Mouse (Mus musculus) liver, embryonic 14.5 days (tissue): Measurements from ENCODE around the gene Tal1. TPM values are rescaled to one million over a fixed set of nuclear protein-coding genes. Genes with fewer than 3 reads are reported as not detected.

Experiments
- ATAC-seq: fragments of 200-750 bp; cut with Nextera tagmentation; 2 replicates; pipeline ENCODE4 v1.8.0; 2017; ENCODE audit warnings: moderate number of reproducible peaks, mild to moderate bottlenecking, moderate library complexity; ENCODE audit not compliant: insufficient read depth
- DNase-seq, 3 experiments: peaks; one replicate each; pipeline ENCODE4 v3.0.0-alpha.2; 2012 to 2013; ENCODE audit warnings: low read depth in 3 of 3, low spot score in 3 of 3
- H3K27ac ChIP-seq: fragments of 300-500 bp; sonication (generic); 2 replicates; pipeline ENCODE4 v1.5.1; 2014; ENCODE audit warnings: moderate library complexity, mild to moderate bottlenecking, control low read depth, inconsistent platforms
- H3K27me3 ChIP-seq: fragments of 300-500 bp; sonication (generic); 2 replicates; pipeline ENCODE4 v1.6.1; 2014; ENCODE audit warnings: mild to moderate bottlenecking, low read length, moderate library complexity; ENCODE audit not compliant: control insufficient read depth, insufficient read depth
- H3K36me3 ChIP-seq: fragments of 300-500 bp; sonication (generic); replicated peaks from 2 replicates; pipeline ENCODE4 v1.6.1; 2014; ENCODE audit warnings: low read depth; ENCODE audit not compliant: control insufficient read depth, insufficient read depth
- H3K4me1 ChIP-seq, 2 experiments: fragments of 200-500 bp in 1 of 2; fragments of 300-500 bp in 1 of 2; sonication (generic) in 1 of 2; replicated peaks; 2 replicates each; pipeline ENCODE4 v1.6.1; 2012 to 2014; ENCODE audit warnings: antibody characterized with exemption in 1 of 2, inconsistent platforms in 1 of 2, low read length in 1 of 2; ENCODE audit not compliant: control insufficient read depth in 2 of 2, insufficient read depth in 2 of 2
- H3K4me2 ChIP-seq: fragments of 300-500 bp; sonication (generic); 2 replicates; pipeline ENCODE4 v1.6.1; 2014; ENCODE audit warnings: low read depth, mild to moderate bottlenecking, control low read depth, moderate library complexity
- H3K4me3 ChIP-seq, 2 experiments: fragments of 200-500 bp in 1 of 2; fragments of 300-500 bp in 1 of 2; sonication (generic) in 1 of 2; 2 replicates each; pipeline ENCODE4 v1.5.1; 2012 to 2014; ENCODE audit warnings: low read depth in 2 of 2, low read length in 2 of 2, mild to moderate bottlenecking in 2 of 2, control low read depth in 1 of 2, inconsistent platforms in 1 of 2, moderate library complexity in 1 of 2; ENCODE audit not compliant: insufficient read depth in 1 of 2
- H3K9ac ChIP-seq: fragments of 300-500 bp; sonication (generic); replicated peaks from 2 replicates; pipeline ENCODE4 v1.6.1; 2014; ENCODE audit warnings: mild to moderate bottlenecking, control low read depth, moderate library complexity
- H3K9me3 ChIP-seq: fragments of 300-500 bp; sonication (generic); 2 replicates; pipeline ENCODE4 v1.6.1; 2016; ENCODE audit warnings: low read length, mixed read lengths; ENCODE audit not compliant: control insufficient read depth
- CTCF ChIP-seq: IDR thresholded peaks from 2 replicates; pipeline ENCODE4 v1.5.1; 2016; ENCODE audit warnings: antibody characterized with exemption, low read depth, control low read depth
- EP300 ChIP-seq: IDR thresholded peaks from 2 replicates; pipeline ENCODE4 v1.6.1; 2016; ENCODE audit warnings: antibody characterized with exemption, low read depth
- WGBS: fragments of 180-500 bp; shearing (Covaris S2); extraction: QIAGEN DNeasy Blood & Tissue Kit; methylation state at CpG from one replicate; pipeline ENCODE4 v1.1.7; 2014; ENCODE audit not compliant: insufficient replicate concordance; 5-methylcytosine and 5-hydroxymethylcytosine counted together
- polyA plus RNA-seq, 2 experiments: library from polyadenylated mRNA; depleted of rRNA in 1 of 2; stranded (reverse) in 1 of 2; unstranded in 1 of 2; fragments of >200 nt; fragmentation: Nextera tagmentation in 1 of 2; extraction: Ambion mirVana in 1 of 2; gene quantifications; 2 replicates each; pipeline versions ENCODE4 v1.2.1 to v1.2.3; 2012 to 2014

Gene Tal1
- polyA plus RNA-seq, 2 experiments, result 55.6 to 74.7 TPM

GRCm38 (mm10) chr4:115094056-115094455 lies 37.8 kb downstream of the Tal1 start:
- Histone ChIP-seq H3K4me2 (peak overlapping the region; percentile 84), H3K4me3 (peak overlapping the region; percentile 10 to 16; a peak in 3 of 4 replicates), H3K27ac (peak overlapping the region; percentile 95), H3K9ac (peak overlapping the region; percentile 68), H3K9me3 (no peaks in the 10 kb centered on the region), H3K4me1 (peaks cover 54 to 85% of the 10 kb centered on the region in 2 experiments), H3K27me3 (no peaks in the 10 kb centered on the region), H3K36me3 (no peaks in the 10 kb centered on the region)
- TF ChIP-seq CTCF, result no peak
- TF ChIP-seq EP300, result peak; percentile 28; the same call in 1 of the 2 replicates
- ATAC-seq, result no peak
- no peak for DNase-seq
- WGBS, result 60% methylated on average over 2 of the region's 2 CpGs

GRCm38 (mm10) chr4:115095671-115096434 lies 39.6 kb downstream of the Tal1 start:
- H3K27me3 ChIP-seq, result no peaks in the 10 kb centered on the region
- ATAC-seq (peak; percentile 92), DNase-seq (peak; percentile 90 to 96 (median 95))
- TF ChIP-seq EP300 (peak; percentile 99), CTCF (no peak)
- peak overlapping the region; percentile 48 to 53 for H3K4me3 ChIP-seq
- H3K9me3 ChIP-seq, result no peaks in the 10 kb centered on the region
- peak overlapping the region; percentile 68 for H3K9ac ChIP-seq
- peaks cover 45 to 71% of the 10 kb centered on the region in 2 experiments for H3K4me1 ChIP-seq
- peak overlapping the region; percentile 95 for H3K27ac ChIP-seq
- H3K36me3 ChIP-seq, result no peaks in the 10 kb centered on the region
- peak overlapping the region; percentile 84 for H3K4me2 ChIP-seq
- 1% methylated on average over 31 of the region's 31 CpGs for WGBS

GRCm38 (mm10) chr4:115096435-115097145 lies 40.4 kb downstream of the Tal1 start:
- ATAC-seq, result peak; percentile 12; the same call in 1 of the 2 replicates
- TF ChIP-seq CTCF, result no peak
- no peak for TF ChIP-seq EP300
- peak overlapping the region; percentile 68 for H3K9ac ChIP-seq

GRCm38 (mm10) chr4:115097146-115097496 lies 40.9 kb downstream of the Tal1 start:
- Histone ChIP-seq H3K9me3 (no peaks in the 10 kb centered on the region), H3K36me3 (no peaks in the 10 kb centered on the region), H3K4me1 (peaks cover 43 to 59% of the 10 kb centered on the region in 2 experiments), H3K27me3 (no peaks in the 10 kb centered on the region), H3K4me3 (peak overlapping the region; percentile 43 to 48), H3K27ac (peak overlapping the region; percentile 95), H3K9ac (peak overlapping the region; percentile 68), H3K4me2 (peak overlapping the region; percentile 84)
- TF ChIP-seq CTCF, result peak; percentile 87
- peak; percentile 34; the same call in 1 of the 2 replicates for TF ChIP-seq EP300
- DNase-seq (peak in 1 of 3 experiments; percentile 41), ATAC-seq (no peak)
- WGBS, result under 1% methylated on average over 6 of the region's 6 CpGs

More at GRCm38 (mm10) chr4:115096435-115097145, 40.4 kb downstream of the Tal1 start:
- Histone ChIP-seq H3K4me1 (peaks cover 43 to 64% of the 10 kb centered on the region in 2 experiments), H3K36me3 (no peaks in the 10 kb centered on the region), H3K27ac (peak overlapping the region; percentile 95), H3K27me3 (no peaks in the 10 kb centered on the region), H3K4me3 (peak overlapping the region; percentile 43 to 48), H3K4me2 (peak overlapping the region; percentile 84), H3K9me3 (no peaks in the 10 kb centered on the region)
- peak in 1 of 3 experiments; percentile 47 for DNase-seq
- 2% methylated on average over 11 of the region's 11 CpGs for WGBS

GRCm38 (mm10) chr4:115101682-115102081 lies 45.5 kb downstream of the Tal1 start:
- TF ChIP-seq EP300, result no peak
- peak; percentile 98 for TF ChIP-seq CTCF
- ATAC-seq, result no peak
- Histone ChIP-seq H3K4me3 (no peak overlapping the region), H3K36me3 (no peaks in the 10 kb centered on the region), H3K9me3 (no peaks in the 10 kb centered on the region), H3K4me2 (no peak overlapping the region), H3K4me1 (peaks cover 27 to 31% of the 10 kb centered on the region in 2 experiments), H3K9ac (no peak overlapping the region; the same call in 1 of the 2 replicates), H3K27ac (no peak overlapping the region), H3K27me3 (no peaks in the 10 kb centered on the region)
- peak in 2 of 3 experiments; percentile 49 to 61 for DNase-seq
- WGBS, result 53% methylated on average over 6 of the region's 6 CpGs
